Mouse (Mus musculus) left cerebral cortex, postnatal 25 days (tissue): ENCODE data around the gene Mdk. TPM values are rescaled to one million over a fixed set of nuclear protein-coding genes. Genes with fewer than 3 reads are reported as not detected.

Experiments
- DNase-seq, 2 experiments: peaks; one replicate each; pipeline ENCODE4 v3.0.0; 2022; ENCODE audit warnings: low spot score in 2 of 2, mixed read lengths in 1 of 2
- intact Hi-C: fragments of 180-260 bp; cut with DNase I; formaldehyde crosslinking; loops from one replicate; pipeline ENCODE4 v1.15.1; 2025
- total RNA-seq, 2 experiments: library from RNA; stranded (reverse); gene quantifications; 2 replicates each; pipeline ENCODE4 v1.2.3; 2021

Mdk gene
- total RNA-seq, result 10 to 100 TPM; 18.3 to 19.6 TPM

DNA sequence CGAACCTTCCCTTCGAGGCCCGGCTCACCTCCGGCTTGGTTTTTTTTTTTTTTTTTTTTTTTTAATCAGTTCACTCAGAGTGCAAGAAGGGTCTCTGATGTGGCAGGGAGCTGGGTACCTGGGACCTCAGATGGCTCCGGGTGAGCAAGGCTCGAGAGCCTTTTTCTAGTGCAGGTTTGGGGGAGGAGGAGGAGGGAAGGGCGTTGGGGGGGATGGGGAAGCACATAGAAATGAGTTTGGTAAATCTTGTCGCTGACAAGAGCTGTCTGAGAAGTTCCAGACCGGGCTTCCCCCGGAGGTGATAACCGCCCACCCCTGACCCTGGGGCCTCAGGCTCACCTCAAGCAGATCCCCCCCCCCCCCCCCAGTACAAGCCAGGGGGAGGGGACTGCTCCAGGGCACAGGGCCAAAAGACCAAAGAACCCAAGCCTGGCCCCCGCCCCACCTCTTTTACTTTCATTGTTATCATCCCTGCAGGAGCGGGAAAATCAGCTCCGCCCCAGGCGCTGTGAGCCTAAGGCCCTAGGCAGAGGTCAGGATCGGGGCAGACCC, at the start of gene Mdk:
TSS of gene Mdk (minus strand) at position 138 of the 552 bp plus-strand sequence.
- intact Hi-C loops, result no loop called here
- peak in 1 of 2 experiments; percentile 6 for DNase-seq

DNA sequence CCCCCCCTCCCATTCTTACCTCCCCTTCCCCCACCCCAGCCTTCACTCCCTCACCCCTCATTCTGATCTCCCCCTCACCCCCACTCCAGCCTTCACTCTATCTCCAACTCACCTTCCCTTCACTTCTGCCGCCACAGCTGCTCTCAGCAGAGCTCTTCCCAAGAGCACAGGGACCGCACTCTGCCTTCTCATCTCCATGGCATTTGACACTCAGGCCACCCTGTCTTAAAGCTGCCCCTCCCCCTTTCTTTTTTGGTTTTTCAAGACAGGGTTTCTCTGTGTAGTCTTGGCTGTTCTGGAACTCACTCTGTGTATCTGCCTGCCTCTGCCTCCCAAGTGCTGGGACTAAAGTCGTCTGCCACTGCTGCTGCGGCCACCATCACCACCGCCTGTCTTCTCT, 48.7 kb upstream of the Mdk start:
- intact Hi-C loops, result no loop called here
- no peak for DNase-seq

DNA sequence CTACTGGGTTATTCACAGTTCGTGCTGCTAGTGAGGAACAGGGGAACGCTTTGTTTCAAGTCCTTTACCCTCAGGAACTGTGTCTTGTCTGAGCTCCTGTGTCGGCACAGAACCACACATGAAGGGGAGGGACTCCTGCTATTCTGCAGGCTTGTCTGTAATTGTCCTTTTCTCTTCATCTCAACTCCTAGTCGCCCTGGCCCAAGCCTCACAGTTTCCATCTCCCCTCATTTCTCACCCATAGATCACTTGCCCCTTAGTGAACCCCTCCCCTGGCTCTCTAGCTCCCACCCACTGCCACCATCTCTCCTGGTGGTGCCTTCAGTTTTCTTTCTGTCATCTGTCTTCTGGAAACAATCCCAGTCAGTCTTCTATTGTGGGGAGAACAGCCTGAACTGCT, 48.1 kb upstream of the Mdk start:
- DNase-seq, result no peak
- intact Hi-C loops, result no loop called here

DNA sequence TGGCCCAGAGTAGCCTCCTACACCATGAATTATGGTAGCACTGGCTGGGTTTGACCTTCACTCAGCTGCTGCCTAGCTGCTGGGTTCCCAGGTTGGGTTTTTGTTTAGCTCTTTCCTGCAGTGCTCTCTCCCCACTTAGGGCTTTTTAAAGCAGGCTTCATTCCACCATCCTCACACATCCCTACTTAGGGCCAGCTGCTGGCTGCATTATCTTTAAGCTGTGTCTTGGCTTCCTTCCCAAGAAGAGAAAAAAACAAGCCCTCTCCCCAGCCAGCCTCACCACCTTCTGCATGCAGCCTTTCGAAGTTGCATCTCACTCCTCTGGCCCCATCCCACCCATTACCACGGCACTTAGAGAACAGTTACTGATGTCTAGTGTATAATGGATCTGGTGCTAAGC, 46.5 kb upstream of the Mdk start:
- DNase-seq, result no peak
- intact Hi-C loops, result loop anchor here (10.0 kb wide), 1 partner anchor 456 kb away; the partner anchor contains the start of gene Cry2

DNA sequence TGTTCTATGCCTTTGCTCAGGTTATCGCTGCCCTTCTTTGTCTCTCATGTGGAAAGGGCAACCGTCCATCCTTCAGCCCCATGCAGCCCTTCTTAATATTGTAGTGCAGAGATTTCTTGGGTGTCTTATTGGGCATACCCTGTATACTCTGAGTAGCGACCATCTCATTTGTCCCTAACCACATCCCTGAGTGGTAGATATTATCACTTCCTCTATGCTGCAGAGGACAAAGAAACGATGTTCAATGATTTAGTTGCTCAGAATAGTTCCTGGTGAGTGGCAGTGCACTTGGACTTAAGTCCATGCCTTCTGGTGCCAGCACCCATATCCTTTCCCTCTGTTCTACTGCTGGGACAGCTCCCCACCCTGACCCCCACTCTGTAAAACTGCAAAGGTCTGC, 45.9 kb upstream of the Mdk start:
- no peak for DNase-seq
- intact Hi-C loops, result loop anchor here (10.0 kb wide), 1 partner anchor 457 kb away; the partner anchor contains the start of gene Cry2

DNA sequence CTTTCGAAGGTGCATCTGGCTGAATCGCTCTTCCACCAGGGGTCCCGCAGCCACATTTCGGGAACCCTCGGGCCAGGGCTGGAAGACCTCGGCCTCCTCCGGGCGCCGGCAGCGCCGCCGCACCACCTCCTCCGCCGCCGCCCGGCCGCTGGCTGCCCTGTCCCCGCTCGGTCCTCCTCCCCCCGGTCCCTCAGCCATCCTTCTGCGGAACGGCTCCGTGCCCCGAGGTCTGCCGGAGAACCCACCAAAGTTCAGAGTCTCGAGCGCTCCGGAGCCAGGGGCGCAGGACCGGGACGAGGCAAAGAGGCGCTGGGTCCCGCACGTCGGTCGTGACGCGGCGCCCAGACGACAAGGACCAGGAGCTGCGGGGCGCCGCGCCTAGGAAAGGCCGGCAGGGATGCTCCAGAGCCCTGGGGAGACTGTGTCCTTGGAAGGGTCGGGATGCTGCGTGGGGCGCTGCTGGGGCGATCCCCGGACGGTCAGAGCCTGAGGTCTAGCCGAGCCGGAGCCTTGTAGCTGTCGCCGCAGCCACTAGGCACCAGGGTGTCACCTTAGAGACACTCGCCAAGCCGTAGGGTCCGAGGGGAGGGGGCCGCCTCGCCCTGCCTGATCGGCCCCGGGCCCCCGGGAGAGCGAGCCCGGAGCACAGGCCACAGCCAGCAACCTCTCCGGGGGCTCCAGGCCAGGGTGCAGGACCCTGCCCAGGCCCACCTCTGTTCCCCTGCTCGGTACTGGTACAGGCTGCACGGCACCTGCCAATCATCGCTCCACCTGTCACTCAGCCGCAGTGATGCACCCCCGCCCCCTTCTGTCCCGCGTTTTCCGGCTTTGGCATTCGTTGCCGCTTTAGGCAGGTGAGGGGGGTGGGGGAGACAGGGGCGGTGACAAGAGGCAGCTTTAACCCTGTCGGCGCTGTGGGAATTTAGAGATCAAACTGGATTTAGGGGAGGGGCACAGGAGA, 43.8 kb upstream of the Mdk start, which contains the start of gene Dgkz:
TSS of gene Dgkz (minus strand) at position 284 of the 961 bp plus-strand sequence.
- DNase-seq, result no peak

DNA sequence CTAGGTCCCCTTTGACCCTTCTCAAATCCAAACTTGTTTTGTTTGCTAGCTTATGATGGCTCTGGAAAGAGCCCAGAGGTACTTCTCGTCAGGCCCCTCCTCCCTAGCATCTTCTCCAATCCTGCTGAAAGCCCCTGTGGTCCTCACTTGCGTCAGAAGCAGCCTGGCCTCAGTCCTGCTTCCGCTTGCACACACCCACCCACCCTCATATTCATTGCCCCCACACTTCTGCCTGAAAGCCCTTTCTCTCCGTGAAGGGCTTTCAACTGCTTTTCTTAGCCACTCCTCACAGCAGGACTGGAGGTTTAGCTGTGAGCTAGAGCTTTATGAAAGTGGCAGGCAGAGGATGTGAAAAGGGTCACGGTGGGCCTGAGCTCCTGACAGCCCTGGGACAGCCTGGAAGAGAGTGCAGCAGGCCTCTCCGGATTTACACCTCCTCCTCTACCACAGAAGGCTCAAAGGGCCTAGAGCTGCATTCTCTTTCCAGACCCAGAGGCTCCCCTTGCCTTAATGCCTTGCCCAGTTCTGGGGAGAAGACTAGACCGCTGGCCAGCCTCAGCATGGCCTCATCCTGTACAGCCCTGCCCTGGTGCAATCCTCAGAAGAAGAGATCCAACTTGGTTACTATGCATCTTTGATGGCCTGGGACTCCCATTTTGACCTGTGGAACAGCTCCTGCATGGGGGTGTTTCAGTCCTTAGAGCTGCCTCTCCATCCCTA, 41.5 kb upstream of the Mdk start:
- peak in 1 of 2 experiments; percentile 77 for DNase-seq
- intact Hi-C loops, result loop anchor here (5.0 to 10.0 kb wide), 2 partner anchors 36 to 461 kb away; partner anchors contain the start of gene Cry2

More for the DNA sequence above, 43.8 kb upstream of the Mdk start, which contains the start of gene Dgkz:
- intact Hi-C loops, result loop anchor here (10.0 kb wide), 1 partner anchor 459 kb away; the partner anchor contains the start of gene Cry2

DNA sequence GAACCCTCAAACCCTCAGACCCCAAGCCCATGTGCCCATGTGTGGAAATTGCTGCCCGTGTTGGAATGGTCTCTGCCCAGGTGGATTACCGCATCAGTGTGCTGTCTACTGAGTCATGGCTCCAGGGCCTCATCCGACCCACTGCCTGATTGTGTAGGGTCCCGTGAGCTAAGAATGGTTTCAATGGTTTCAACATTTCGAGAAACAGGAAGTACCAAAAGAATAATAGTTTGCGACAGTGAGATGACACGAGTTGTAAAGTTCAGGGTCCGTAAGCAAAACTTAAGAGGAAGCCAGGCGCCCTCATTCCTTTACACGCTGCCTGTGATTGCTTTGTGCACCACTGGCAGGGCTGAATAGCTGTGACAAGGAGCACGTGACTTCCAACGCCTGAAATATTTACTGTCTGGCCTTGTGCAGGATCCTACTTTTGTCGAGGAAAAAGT, 40.0 kb upstream of the Mdk start:
- intact Hi-C loops, result loop anchor here (5.0 to 10.0 kb wide), 2 partner anchors 35 to 463 kb away; partner anchors contain the start of gene Cry2
- no peak for DNase-seq

DNA sequence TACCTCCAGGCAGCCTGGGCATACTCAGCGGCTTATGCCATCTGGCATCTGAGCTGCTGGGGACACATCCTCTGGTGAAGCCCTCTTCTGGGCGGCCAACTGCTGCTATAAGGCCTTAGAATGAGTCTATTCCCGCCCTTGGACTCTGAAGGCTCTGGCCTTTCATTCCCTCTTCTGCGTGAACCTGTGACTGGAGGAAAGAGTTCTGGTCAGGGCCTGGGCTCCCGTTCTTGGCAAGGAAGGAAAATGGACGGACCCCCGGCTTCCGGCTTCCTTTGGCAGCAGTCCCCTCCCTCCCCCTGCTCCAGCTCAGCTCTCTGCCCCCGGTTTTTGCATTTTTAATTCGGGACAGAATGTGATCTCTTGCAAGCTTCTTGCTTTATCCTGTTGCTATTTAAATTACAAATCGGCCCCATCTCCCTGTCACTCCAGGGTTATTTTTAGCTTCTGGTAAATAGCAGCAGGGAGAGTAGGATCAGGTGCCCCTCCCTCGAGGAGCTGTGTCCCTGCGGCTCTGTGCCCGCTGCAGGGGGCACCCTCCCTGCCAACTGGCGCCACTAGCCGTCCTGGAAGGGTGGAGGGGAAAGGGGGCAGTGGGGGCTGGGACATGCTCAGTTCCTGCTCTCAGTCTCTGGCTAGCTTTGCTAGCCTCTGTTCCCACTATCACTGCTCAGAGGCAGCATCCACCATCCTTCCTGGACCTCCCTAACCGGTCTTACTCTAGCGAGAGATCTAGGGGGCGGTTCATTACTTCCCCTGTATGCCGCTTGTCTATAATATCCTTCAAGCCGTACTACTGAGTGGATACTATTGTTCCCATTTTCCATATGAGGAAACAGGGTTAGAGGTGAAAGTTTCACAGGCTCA, 39.4 kb upstream of the Mdk start:
- intact Hi-C loops, result loop anchor here (5.0 to 10.0 kb wide), 2 partner anchors 34 to 463 kb away; partner anchors contain the start of gene Cry2
- peak in 1 of 2 experiments; percentile 91 for DNase-seq

DNA sequence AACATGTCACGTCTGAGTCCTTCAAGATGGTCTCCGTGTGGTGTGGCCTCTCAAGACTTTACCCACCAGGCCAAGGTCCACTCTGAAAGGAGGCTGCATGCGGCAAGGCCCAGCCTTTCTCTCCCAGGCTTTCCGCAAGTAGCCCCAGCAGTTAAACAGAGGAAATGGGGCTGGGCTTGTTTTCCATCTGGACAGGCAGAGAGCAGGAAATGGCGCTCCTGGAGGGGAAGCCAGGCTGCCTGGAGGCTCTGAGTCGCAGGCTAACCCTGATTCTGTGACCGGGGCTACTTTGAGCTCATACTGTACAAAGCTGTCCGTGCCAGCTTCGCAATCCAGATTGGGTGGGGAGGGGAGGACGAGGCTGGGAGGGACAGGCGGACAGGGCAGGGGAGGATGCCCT, 35.9 kb upstream of the Mdk start:
- DNase-seq, result no peak
- intact Hi-C loops, result no loop called here

DNA sequence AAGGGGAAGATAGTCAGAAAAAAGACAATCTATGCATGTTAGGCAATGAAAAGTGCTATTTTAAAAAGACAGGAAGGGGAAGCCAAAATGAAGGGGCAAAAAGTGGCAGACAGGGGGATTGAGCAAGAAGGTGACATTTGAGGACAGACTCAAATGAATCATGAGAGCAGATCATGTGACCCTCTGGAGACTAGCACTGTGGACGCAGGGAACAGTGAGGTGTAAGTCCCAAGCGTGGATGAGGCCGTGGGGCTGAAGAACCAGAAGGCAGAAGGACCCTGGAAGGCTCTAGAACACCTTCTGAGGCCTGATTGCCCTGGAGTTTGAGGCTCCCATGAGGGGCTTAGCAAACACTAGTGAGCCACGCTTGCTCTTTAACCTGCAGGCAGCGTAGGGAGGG, 34.3 kb upstream of the Mdk start:
- intact Hi-C loops, result no loop called here
- no peak for DNase-seq

DNA sequence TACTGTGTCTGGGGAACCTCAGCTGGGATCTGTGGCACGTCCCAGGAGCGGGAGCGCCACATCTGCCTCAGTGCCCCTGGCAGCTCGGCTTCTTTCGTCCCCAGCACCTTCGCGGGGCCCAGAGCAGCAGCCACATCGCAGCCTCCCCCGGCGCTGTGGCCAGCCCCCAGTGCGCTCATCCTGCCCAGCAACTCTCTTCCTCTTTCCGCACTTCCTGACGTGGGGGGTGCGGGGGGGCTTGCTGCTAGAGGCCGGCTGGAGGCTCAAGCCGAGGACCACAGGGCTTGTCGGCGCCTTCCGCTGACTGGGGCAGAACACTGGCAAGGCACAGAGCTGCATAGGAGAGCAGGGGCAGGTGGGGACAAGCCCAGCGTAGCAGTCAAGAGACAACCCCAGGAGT, 33.3 kb upstream of the Mdk start:
- intact Hi-C loops, result no loop called here

DNA sequence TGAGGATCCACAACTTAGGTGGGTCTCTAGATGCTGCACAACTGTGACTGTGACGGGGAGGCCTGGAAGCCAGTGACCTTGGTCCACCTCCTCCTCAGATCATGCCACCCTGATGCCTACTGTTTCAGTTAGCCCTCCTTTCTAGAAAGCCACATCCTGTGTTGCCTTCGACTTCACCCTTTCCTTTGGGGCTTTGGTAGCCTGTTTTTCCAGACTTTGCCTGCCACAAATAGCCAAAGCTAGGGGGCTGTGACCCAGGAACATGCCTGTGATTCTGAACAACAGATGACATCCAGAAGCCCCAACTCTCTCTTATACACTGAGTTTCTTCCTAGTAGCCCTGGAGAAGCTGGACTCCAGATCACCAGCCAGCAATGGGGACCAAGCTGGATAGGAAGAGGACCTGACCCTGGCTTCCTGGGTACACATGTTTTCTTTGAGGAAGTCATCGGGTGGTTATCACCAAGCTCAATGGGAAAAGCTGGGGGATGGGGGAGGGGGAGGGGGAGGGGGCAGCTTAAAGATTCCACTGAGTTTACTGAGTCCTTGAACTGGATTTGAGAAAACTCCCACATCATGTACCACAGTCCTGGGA, 32.6 kb upstream of the Mdk start:
- intact Hi-C loops, result loop anchor here (5.0 kb wide), 1 partner anchor 37 kb away; the partner anchor contains the start of gene Chrm4
- DNase-seq, result no peak

More for the DNA sequence above, 33.3 kb upstream of the Mdk start:
- DNase-seq, result no peak

DNA sequence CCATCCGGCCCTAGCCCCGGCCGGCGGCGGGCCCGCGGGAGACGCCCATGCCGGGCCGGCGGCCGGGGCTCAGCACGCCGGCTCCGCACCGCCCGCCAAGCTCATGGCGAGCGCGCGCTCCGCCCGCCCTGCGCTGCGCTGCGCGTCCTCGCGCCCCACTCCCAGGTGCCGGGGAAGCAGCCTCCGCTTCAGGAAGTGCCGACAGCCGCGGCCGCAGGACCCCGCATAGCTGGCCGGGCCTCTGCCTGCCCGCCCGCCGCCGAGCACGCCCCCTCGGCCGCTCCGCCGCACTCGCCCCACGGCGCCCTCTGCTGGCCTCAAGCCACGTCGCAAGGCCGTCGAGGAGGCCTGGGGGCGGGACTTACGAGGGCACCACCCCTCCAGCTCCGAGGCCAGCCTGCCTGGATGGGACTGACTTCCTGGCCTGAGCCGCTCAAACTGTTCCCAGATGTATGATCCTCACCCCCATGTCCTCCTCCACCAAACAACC, 31.4 kb upstream of the Mdk start:
- DNase-seq, result peak; percentile 92 to 95
- intact Hi-C loops, result loop anchor here (5.0 kb wide), 1 partner anchor 36 kb away; the partner anchor contains the start of gene Chrm4

DNA sequence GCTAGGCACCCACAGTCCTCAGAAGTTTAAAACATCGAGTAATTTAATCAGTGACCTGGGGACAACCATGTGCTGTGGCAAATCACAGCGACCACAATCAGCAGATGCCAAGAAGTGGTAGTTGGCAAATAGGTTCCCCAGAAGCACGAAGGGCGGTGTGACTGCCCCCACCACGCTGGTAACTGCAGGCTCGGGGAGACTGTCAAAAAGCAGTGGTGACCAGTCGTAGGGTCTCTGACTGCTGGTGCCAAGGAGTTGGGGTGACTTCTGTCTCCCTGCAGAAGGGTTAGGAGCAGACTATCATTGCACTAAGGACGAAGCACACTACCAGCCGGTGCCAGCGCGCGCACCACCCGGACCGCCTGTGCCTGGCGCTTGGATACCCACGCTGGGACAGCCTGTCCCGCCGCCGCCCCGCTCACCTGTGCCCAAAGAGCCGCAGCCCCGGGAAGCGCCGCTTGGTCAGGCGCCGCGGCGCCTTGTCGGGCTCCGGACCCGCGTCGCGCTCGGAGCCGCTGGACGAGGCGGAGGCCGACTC, 30.8 kb upstream of the Mdk start:
- DNase-seq, result no peak
- intact Hi-C loops, result loop anchor here (5.0 kb wide), 1 partner anchor 36 kb away; the partner anchor contains the start of gene Chrm4

DNA sequence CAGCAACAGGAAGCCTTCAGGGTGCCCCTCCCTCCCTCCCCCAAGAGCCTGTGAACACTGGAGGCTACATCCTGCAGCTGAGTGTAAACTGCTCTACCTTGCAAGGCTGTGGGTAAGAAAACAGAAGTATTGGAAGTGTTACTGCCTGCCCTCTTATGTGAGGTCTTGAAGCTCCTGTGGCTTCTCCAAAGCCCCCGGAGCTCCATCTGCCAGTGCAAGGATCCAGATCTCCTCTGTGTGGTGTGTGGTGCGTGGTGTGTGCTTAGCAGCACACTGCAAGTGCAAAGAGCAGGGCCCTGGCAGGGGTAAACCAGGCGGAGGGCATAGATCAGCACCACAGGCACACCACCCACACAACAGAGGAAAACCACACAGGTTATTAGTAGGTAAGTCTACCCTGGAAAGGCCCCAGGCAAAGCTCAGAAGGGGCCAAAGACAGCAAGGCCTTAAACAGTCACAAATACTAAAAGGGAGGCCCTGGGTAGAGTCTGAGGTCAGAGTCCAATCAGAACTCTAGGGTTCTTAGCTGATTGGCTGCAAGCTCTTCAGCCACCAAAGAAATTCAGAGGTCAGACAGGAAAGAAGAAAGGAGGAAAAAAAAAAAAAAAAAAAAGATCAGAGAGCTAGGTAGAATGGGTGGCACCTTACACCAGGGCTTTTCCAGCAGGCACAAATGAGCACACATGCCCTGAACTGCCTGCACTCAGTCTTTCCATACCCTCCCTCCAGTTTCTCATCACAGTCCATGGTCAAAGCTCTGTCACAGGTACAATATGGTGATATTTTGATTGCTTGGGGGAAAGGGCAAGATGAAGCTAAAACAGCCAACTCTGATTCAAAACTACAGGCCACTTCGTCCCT, 30.0 kb upstream of the Mdk start:
- intact Hi-C loops, result loop anchor here (5.0 kb wide), 1 partner anchor 35 kb away; the partner anchor contains the start of gene Chrm4

DNA sequence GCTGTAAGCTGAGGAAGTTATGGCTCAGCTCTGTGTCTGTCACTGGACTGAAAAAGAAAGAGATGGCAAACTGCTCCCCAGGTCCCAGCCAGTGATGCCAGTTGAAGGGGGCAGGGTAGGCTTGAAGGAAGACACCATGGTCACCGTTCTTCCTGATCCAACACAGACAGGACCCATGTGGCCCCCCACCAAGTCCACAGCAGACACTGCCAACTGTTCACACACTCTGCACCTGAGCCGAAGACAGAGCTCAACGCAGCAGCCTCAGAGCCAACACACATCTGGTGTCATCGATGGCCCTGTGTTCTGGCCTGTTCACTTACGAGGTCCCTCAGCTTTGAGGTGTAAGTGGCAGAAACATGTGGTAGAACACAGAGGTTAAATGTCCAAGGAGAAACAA, 28.4 kb upstream of the Mdk start:
- no peak for DNase-seq
- intact Hi-C loops, result loop anchor here (5.0 kb wide), 1 partner anchor 33 kb away; the partner anchor contains the start of gene Chrm4

More for the DNA sequence above, 30.0 kb upstream of the Mdk start:
- no peak for DNase-seq
